Mouse (Mus musculus) kidney, postnatal 25 days (tissue): ENCODE measurements around the gene Nox1.
"Not testable (repeated sequence)": the region's sequence is repeated elsewhere in the genome, so short reads cannot be mapped to it uniquely, and the experiment has no call there.

Source experiments
- DNase-seq, 2 experiments: peaks; one replicate each; pipeline ENCODE4 v3.0.0; 2021; ENCODE audit warnings: mixed read lengths in 2 of 2

The Nox1 gene

GRCm38 (mm10) chrX:134221856-134222255 lies at the start of gene Nox1:
Gene Nox1, minus strand, starts transcription at chrX:134221956.
- DNase-seq: no peak

- DNase-seq: no peak
These were observed 40.4 kb upstream of the Nox1 start for GRCm38 (mm10) chrX:134262129-134262528.

GRCm38 (mm10) chrX:134261191-134261590 lies 39.4 kb upstream of the Nox1 start:
- DNase-seq: no peak

GRCm38 (mm10) chrX:134248202-134248601 lies 26.4 kb upstream of the Nox1 start:
- DNase-seq: peak; percentile 17 to 51

GRCm38 (mm10) chrX:134245946-134246345 lies 24.2 kb upstream of the Nox1 start:
- no peak for DNase-seq

GRCm38 (mm10) chrX:134238266-134238665 lies 16.5 kb upstream of the Nox1 start:
- DNase-seq: no peak

GRCm38 (mm10) chrX:134233048-134233447 lies 11.3 kb upstream of the Nox1 start:
- no peak for DNase-seq

GRCm38 (mm10) chrX:134220618-134221017 lies 1.1 kb downstream of the Nox1 start:
- no peak for DNase-seq

GRCm38 (mm10) chrX:134218161-134218560 lies 3.6 kb downstream of the Nox1 start:
- no peak for DNase-seq

GRCm38 (mm10) chrX:134211151-134211642 lies 10.6 kb downstream of the Nox1 start:
- DNase-seq: no peak

GRCm38 (mm10) chrX:134208491-134208890 lies 13.3 kb downstream of the Nox1 start:
- DNase-seq: no peak

GRCm38 (mm10) chrX:134187201-134187600 lies 34.6 kb downstream of the Nox1 start, which contains the start of gene Arl13a:
Gene Arl13a, plus strand, starts transcription at chrX:134187501.
- not testable (repeated sequence) for DNase-seq

- no peak for DNase-seq
These were observed 47.1 kb downstream of the Nox1 start for GRCm38 (mm10) chrX:134174699-134175098.

- DNase-seq: no peak
These were observed 51.2 kb downstream of the Nox1 start for GRCm38 (mm10) chrX:134170584-134170983.

GRCm38 (mm10) chrX:134163484-134163883 lies 58.3 kb downstream of the Nox1 start:
- no peak for DNase-seq

GRCm38 (mm10) chrX:134162826-134163225 lies 58.9 kb downstream of the Nox1 start:
- no peak for DNase-seq

- DNase-seq: no peak
These were observed 59.6 kb downstream of the Nox1 start, which contains the start of gene Xkrx for GRCm38 (mm10) chrX:134162043-134162720. Gene Xkrx, minus strand, starts transcription at chrX:134162076.

- DNase-seq: no peak
These were observed 61.3 kb downstream of the Nox1 start for GRCm38 (mm10) chrX:134160442-134160841.

GRCm38 (mm10) chrX:134158151-134158550 lies 63.6 kb downstream of the Nox1 start:
- no peak for DNase-seq

- no peak for DNase-seq
These were observed 79.8 kb downstream of the Nox1 start for GRCm38 (mm10) chrX:134141986-134142385.

GRCm38 (mm10) chrX:134141551-134141950 lies 80.2 kb downstream of the Nox1 start:
- DNase-seq: no peak

- no peak for DNase-seq
These were observed 81.7 kb downstream of the Nox1 start for GRCm38 (mm10) chrX:134140024-134140423.

- no peak for DNase-seq
These were observed 87.9 kb downstream of the Nox1 start for GRCm38 (mm10) chrX:134133821-134134220.

GRCm38 (mm10) chrX:134132295-134132694 lies 89.5 kb downstream of the Nox1 start:
- peak in 1 of 2 experiments; percentile 8 for DNase-seq

- no peak for DNase-seq
These were observed 93.2 kb downstream of the Nox1 start for GRCm38 (mm10) chrX:134128549-134128948.
